Mouse (Mus musculus): ENCODE measurements around the gene Acaca.

DNA sequence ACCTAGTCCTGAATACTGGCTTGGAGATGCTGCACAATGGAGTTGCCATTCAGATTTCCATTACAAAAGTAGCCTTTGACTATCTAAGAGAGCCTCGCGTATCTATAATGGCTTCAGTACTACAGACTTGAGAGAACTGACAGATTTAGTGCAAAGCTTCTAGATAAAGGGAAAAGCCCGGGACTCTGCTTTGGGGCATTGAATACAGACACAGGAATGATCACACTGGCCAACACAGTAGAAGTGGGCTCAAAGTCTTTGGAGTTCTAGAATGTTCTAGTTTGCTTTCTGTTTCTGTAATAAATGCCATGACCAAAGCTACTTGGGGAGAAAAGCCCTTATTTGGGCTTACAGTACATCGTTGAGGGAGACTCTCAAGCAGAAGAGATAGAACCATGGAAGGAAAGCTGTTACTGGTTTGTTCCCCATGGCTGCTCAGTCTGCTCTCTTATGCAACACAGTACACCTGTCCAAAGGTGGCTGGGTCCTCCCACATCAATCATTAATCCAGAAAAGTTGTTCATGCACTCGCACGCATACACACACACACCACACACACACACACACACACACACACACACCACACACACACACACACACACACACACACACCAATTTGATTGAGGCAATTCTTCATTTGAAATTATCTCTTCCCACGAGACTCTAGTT is 223.7 kb downstream of the Acaca start:
- no peak for TF ChIP-seq POLR2A (IDR thresholded peaks at IDR 0.05; ENCODE audit: insufficient read length, low read depth)
- TF ChIP-seq MYOD1 (IDR thresholded peaks at IDR 0.05; ENCODE audit: control insufficient read depth in 1 of 3, insufficient read length in 2 of 3, low read depth in 2 of 3), result no peak
- TF ChIP-seq MAX (IDR thresholded peaks at IDR 0.05; ENCODE audit: low read depth), result no peak
- no peak for TF ChIP-seq MYOG (IDR thresholded peaks at IDR 0.05; ENCODE audit: control insufficient read depth in 1 of 3, insufficient read depth in 1 of 3, insufficient read length in 2 of 3, low read depth in 2 of 3)
- TF ChIP-seq POLR2AphosphoS2 (IDR thresholded peaks at IDR 0.05; ENCODE audit: insufficient read length, low read depth), result no peak
- no peak for TF ChIP-seq CEBPB (IDR thresholded peaks at IDR 0.05; ENCODE audit: insufficient read depth, poor library complexity, severe bottlenecking)
- no peak for TF ChIP-seq SRF (IDR thresholded peaks at IDR 0.05; ENCODE audit: control insufficient read depth, insufficient read length, low read depth)
- TF ChIP-seq E2F4 (IDR thresholded peaks at IDR 0.05; ENCODE audit: insufficient read depth), result no peak
- no peak for TF ChIP-seq TCF12 (IDR thresholded peaks at IDR 0.05; ENCODE audit: insufficient read depth, poor library complexity, severe bottlenecking)
- no peak for TF ChIP-seq USF1 (IDR thresholded peaks at IDR 0.05; ENCODE audit: low read depth)
